Comparison of ENCODE assay signal across 22 mouse cellular contexts in the genomic region with DNA sequence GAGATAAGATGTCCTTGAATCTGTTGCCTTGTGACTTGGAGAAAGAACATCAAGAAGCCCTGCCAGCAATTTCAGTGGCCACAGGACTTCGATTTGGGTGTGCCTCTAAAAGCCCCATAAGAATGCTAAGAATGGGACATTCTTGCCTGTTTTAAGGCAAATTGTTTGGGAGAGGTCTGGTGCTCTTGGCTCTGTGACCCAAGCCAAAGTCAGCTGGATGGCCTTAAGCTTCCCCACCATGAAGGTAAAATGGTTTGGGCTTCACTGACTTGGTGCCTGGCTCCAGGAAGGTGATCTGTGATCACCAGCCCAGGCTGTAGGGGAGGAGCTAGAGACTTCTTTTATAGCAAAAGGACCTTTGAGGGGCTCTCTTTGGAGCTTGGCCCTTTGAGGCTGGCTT.
"Had no signal": no experiment of that assay in that cellular context is flagged by ENCODE, and none has a peak within 500 bp of the region (broad histone marks: within the 10 kb centered on the region; RNA-seq: fewer than 3 reads in every experiment).

No protein-coding gene starts in this region.

- H3K27me3 ChIP-seq: limb, embryonic 12.5 days; limb, embryonic 15.5 days; midbrain, embryonic 12.5 days; midbrain, embryonic 15.5 days; neural tube, embryonic 12.5 days; neural tube, embryonic 15.5 days had no signal

- DNase-seq: kidney, postnatal 25 days; layer of hippocampus, postnatal 36 days; left cerebral cortex, postnatal 4 days; liver, postnatal 0 days; lung, embryonic 14.5 days; right cerebral cortex, adult 18-20 months; right cerebral cortex, postnatal 14 days; right cerebral cortex, postnatal 4 days; thymus, adult 2 months; thymus, postnatal 14 days; thymus, postnatal 4 days had no signal

- H3K4me1 ChIP-seq: limb, embryonic 15.5 days; midbrain, embryonic 15.5 days; neural tube, embryonic 12.5 days; neural tube, embryonic 15.5 days had no signal

- H3K27ac ChIP-seq: kidney, postnatal 0 days; left cerebral cortex, adult 2 months; limb, embryonic 12.5 days; limb, embryonic 15.5 days; liver, embryonic 14.5 days; macrophage; midbrain, embryonic 12.5 days; midbrain, embryonic 15.5 days; neural tube, embryonic 12.5 days; neural tube, embryonic 15.5 days; stomach, postnatal 0 days had no signal

- H3K9me3 ChIP-seq: limb, embryonic 12.5 days; limb, embryonic 15.5 days; midbrain, embryonic 12.5 days; midbrain, embryonic 15.5 days; neural tube, embryonic 12.5 days; neural tube, embryonic 15.5 days had no signal

- H3K9ac ChIP-seq: limb, embryonic 12.5 days; limb, embryonic 15.5 days; liver, embryonic 14.5 days; liver, postnatal 0 days; lung, embryonic 14.5 days; midbrain, embryonic 12.5 days; midbrain, embryonic 15.5 days; neural tube, embryonic 12.5 days; neural tube, embryonic 15.5 days had no signal

- H3K4me3 ChIP-seq: left cerebral cortex, adult 2 months; limb, embryonic 12.5 days; limb, embryonic 15.5 days; midbrain, embryonic 12.5 days; midbrain, embryonic 15.5 days; neural tube, embryonic 12.5 days; neural tube, embryonic 15.5 days had no signal

- H3K36me3 ChIP-seq: limb, embryonic 12.5 days; limb, embryonic 15.5 days; midbrain, embryonic 12.5 days; midbrain, embryonic 15.5 days; neural tube, embryonic 12.5 days; neural tube, embryonic 15.5 days had no signal
